Mouse (Mus musculus): ENCODE results near the gene Eif4g3. TPM values are rescaled to one million over a fixed set of nuclear protein-coding genes. Genes with fewer than 3 reads are reported as not detected.
"Not testable (repeated sequence)": the region's sequence is repeated elsewhere in the genome, so short reads cannot be mapped to it uniquely, and the experiment has no call there.

The Eif4g3 gene
- polyA plus RNA-seq, 1 experiment from 2014 or later = 27.7 TPM

GRCm38 (mm10) chr4:137963881-137964584 lies 28.8 kb upstream of the Eif4g3 start:
- ATAC-seq (ENCODE audit: insufficient read depth, low FRiP score, low read depth) = no peak
- Histone ChIP-seq H3K36me3 (peaks cover 42% of the 10 kb centered on the region), H3K27me3 (replicated peaks) (no peaks in the 10 kb centered on the region), H3K27ac (no peak overlapping the region), H3K9me3 (no peaks in the 10 kb centered on the region), H3K4me2 (no peak overlapping the region), H3K9ac (no peak overlapping the region), H3K4me1 (peaks cover 7% of the 10 kb centered on the region; the same call in 1 of the 2 replicates), H3K4me3 (replicated peaks) (no peak overlapping the region)
- 65% methylated on average over 9 of the region's 9 CpGs for WGBS

DNA sequence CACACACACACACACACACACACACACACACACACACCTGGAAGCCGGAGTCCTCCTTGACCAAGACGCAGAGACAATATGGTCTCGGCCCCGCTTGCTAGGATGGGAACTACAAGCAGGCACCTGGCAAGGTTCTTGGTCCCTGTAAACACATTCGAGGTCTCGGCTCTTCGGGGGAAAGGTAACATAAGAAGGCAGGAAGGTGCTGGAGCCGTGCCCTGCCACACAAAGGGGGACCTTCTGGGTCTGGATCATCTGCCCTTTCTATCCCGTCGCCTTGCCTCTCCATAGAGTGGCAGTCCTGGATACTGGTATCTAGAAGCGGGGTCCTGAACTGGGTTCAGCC lies 28.3 kb upstream of the Eif4g3 start:
- H3K4me1 ChIP-seq = peaks cover 7% of the 10 kb centered on the region; the same call in 1 of the 2 replicates
- ATAC-seq (ENCODE audit: insufficient read depth, low FRiP score, low read depth) = no peak

GRCm38 (mm10) chr4:137968203-137968602 lies 24.6 kb upstream of the Eif4g3 start:
- H3K36me3 ChIP-seq = peaks cover 15% of the 10 kb centered on the region; the same call in 1 of the 2 replicates

More for the DNA sequence above, 28.3 kb upstream of the Eif4g3 start:
- H3K4me2 ChIP-seq = no peak overlapping the region
- no peak overlapping the region for H3K27ac ChIP-seq
- H3K27me3 ChIP-seq (replicated peaks) = no peaks in the 10 kb centered on the region
- no peak overlapping the region for H3K9ac ChIP-seq
- H3K9me3 ChIP-seq = no peaks in the 10 kb centered on the region
- WGBS = 92% methylated on average over 11 of the region's 11 CpGs
- no peak overlapping the region for H3K4me3 ChIP-seq (replicated peaks)
- peaks cover 37% of the 10 kb centered on the region for H3K36me3 ChIP-seq

GRCm38 (mm10) chr4:137970623-137971199 lies 22.1 kb upstream of the Eif4g3 start:
- H3K36me3 ChIP-seq; H3K4me2 ChIP-seq; H3K27ac ChIP-seq; H3K4me1 ChIP-seq; H3K4me3 ChIP-seq (replicated peaks); H3K9me3 ChIP-seq; ATAC-seq (ENCODE audit: insufficient read depth, low FRiP score, low read depth); H3K9ac ChIP-seq; H3K27me3 ChIP-seq (replicated peaks): not testable (repeated sequence)
- no CpG with 5 or more reads among the region's 11 CpGs for WGBS

More at GRCm38 (mm10) chr4:137968203-137968602, 24.6 kb upstream of the Eif4g3 start:
- Histone ChIP-seq H3K4me1 (no peaks in the 10 kb centered on the region), H3K9me3 (no peaks in the 10 kb centered on the region), H3K27ac (no peak overlapping the region), H3K4me2 (no peak overlapping the region), H3K9ac (no peak overlapping the region), H3K4me3 (replicated peaks) (no peak overlapping the region), H3K27me3 (replicated peaks) (no peaks in the 10 kb centered on the region)
- ATAC-seq (ENCODE audit: insufficient read depth, low FRiP score, low read depth) = peak; percentile 50; the same call in 1 of the 2 replicates
- WGBS = 10% methylated on average over 9 of the region's 9 CpGs

GRCm38 (mm10) chr4:137974856-137975432 lies 17.9 kb upstream of the Eif4g3 start:
- ATAC-seq (ENCODE audit: insufficient read depth, low FRiP score, low read depth); H3K4me2 ChIP-seq; H3K36me3 ChIP-seq; H3K27ac ChIP-seq; H3K9ac ChIP-seq; H3K27me3 ChIP-seq (replicated peaks); H3K9me3 ChIP-seq; H3K4me3 ChIP-seq (replicated peaks); H3K4me1 ChIP-seq: not testable (repeated sequence)
- WGBS = no CpG with 5 or more reads among the region's 11 CpGs

DNA sequence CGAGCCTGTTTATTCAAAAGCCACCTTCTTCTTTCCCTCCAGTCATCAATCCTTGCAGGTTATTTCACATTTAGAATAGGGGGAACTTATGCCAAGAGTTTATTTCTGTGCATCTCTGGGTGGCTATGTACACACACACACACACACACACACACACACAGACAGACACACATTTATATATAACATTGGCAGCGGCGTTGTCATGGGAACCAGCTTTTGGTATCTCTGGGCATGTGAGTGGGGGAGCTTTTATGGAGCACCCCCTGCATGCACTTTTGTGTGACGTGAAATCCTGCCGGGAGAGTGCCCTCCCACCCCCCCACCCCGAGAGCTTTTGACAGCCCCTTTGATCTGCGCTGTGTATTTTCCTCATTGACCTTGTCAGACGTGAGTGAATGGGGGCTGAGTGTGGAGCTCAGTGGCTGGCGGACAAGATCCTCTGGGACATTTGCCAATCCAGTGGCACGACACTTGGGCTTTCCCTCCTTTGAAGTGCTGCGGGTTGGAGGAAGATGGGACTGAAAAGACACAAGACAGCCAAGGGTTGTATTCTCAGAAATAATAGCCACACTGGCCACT lies 13.7 kb upstream of the Eif4g3 start:
- not testable (repeated sequence) for H3K27ac ChIP-seq; H3K4me3 ChIP-seq (replicated peaks); H3K27me3 ChIP-seq (replicated peaks); H3K9me3 ChIP-seq; H3K4me1 ChIP-seq; H3K36me3 ChIP-seq; H3K4me2 ChIP-seq; H3K9ac ChIP-seq; ATAC-seq (ENCODE audit: insufficient read depth, low FRiP score, low read depth)
- WGBS = no CpG with 5 or more reads among the region's 11 CpGs

DNA sequence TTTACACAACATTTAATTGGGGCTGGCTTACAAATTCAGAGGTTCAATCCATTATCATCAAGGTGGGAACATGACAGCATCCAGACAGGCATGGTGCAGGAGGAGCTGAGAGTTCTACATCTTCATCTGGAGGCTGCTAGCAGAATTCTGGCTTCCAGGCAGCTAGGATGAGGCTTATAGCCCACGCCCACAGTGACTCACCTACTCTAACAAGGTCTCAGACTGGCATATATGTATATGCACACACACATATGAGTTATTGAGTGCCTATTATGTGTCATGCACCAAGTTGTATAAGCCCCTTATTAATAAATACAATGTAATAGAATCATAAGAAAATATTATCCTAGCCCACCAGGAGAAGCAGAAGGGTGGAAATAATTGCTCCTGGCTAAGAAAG lies 10.0 kb upstream of the Eif4g3 start:
- ATAC-seq (ENCODE audit: insufficient read depth, low FRiP score, low read depth) = no peak
- H3K4me3 ChIP-seq (replicated peaks) = no peak overlapping the region
- no peak overlapping the region for H3K27ac ChIP-seq
- H3K27me3 ChIP-seq (replicated peaks) = no peaks in the 10 kb centered on the region
- H3K9ac ChIP-seq = no peak overlapping the region
- WGBS = 76% methylated on average over 1 of the region's 1 CpGs
- H3K9me3 ChIP-seq = no peaks in the 10 kb centered on the region
- H3K4me1 ChIP-seq = no peaks in the 10 kb centered on the region; the same call in 1 of the 2 replicates
- H3K4me2 ChIP-seq = no peak overlapping the region
- no peaks in the 10 kb centered on the region for H3K36me3 ChIP-seq

GRCm38 (mm10) chr4:137984212-137984611 lies 8.6 kb upstream of the Eif4g3 start:
- Histone ChIP-seq H3K9ac (no peak overlapping the region), H3K9me3 (no peaks in the 10 kb centered on the region), H3K4me2 (no peak overlapping the region), H3K36me3 (no peaks in the 10 kb centered on the region), H3K27ac (no peak overlapping the region), H3K27me3 (replicated peaks) (no peaks in the 10 kb centered on the region), H3K4me3 (replicated peaks) (no peak overlapping the region), H3K4me1 (no peaks in the 10 kb centered on the region; the same call in 1 of the 2 replicates)
- no peak for ATAC-seq (ENCODE audit: insufficient read depth, low FRiP score, low read depth)
- 36% methylated on average over 10 of the region's 10 CpGs for WGBS

DNA sequence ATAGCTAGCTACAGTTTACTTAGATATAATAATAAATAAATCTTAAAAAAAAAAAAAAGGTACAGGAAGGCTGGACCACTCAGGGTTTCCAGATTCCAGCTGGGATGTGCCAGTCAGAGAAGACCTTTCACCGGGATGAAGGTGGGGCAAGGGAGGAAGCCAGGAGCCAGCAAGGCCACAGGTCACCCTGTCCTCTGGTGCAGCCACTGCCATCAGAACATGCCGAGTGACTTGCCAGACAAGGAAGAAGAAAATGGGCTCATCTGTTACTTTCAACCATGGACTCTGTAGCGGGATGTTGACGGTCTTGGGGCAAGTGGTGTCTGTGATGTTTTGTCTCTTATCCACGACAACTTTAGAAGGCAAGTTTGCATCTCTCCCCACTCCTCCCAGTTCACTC lies 8.1 kb upstream of the Eif4g3 start:
- 69% methylated on average over 5 of the region's 5 CpGs for WGBS
- Histone ChIP-seq H3K9ac (no peak overlapping the region), H3K4me2 (no peak overlapping the region), H3K27ac (no peak overlapping the region), H3K9me3 (no peaks in the 10 kb centered on the region), H3K4me1 (no peaks in the 10 kb centered on the region; the same call in 1 of the 2 replicates), H3K27me3 (replicated peaks) (no peaks in the 10 kb centered on the region), H3K36me3 (no peaks in the 10 kb centered on the region), H3K4me3 (replicated peaks) (no peak overlapping the region)
- no peak for ATAC-seq (ENCODE audit: insufficient read depth, low FRiP score, low read depth)

- no peak for ATAC-seq (ENCODE audit: insufficient read depth, low FRiP score, low read depth)
- no peaks in the 10 kb centered on the region for H3K9me3 ChIP-seq
- WGBS = 91% methylated on average over 5 of the region's 5 CpGs
- H3K9ac ChIP-seq = no peak overlapping the region
- H3K4me1 ChIP-seq = 0 out of 2 replicates have a peak, but pooled peaks cover 5% of the 10 kb centered on the region
- H3K27ac ChIP-seq = no peak overlapping the region
- no peaks in the 10 kb centered on the region for H3K36me3 ChIP-seq
- no peak overlapping the region for H3K4me2 ChIP-seq
- peaks cover 7% of the 10 kb centered on the region; the same call in 1 of the 2 replicates for H3K27me3 ChIP-seq (replicated peaks)
- no peak overlapping the region for H3K4me3 ChIP-seq (replicated peaks)
Measured at GRCm38 (mm10) chr4:137989426-137989825, 3.4 kb upstream of the Eif4g3 start.

DNA sequence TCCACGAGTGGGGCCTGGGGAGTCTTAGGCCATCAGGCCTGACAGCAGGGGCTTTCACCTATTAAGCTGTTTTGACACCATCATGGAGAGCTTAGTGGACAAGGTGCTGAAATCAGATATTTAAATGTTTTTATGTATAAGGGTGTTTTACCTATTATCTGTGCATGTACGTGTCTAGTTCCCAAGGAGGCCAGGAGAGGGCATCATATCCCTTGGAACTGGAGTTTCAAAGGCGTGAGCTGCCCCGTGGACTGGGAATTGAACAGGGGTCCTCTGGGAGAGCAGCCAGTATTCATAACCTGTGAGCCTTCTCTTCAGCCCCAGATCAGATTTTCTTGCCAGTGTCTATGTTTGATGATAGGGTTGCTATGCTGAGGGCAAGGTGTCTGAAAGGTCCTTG lies 2.4 kb upstream of the Eif4g3 start:
- Histone ChIP-seq H3K36me3 (no peaks in the 10 kb centered on the region), H3K4me1 (peaks cover 13% of the 10 kb centered on the region), H3K4me3 (replicated peaks) (no peak overlapping the region), H3K9me3 (no peaks in the 10 kb centered on the region), H3K27ac (no peak overlapping the region), H3K27me3 (replicated peaks) (peaks cover 7% of the 10 kb centered on the region; the same call in 1 of the 2 replicates), H3K9ac (no peak overlapping the region), H3K4me2 (no peak overlapping the region)
- 80% methylated on average over 4 of the region's 4 CpGs for WGBS
- ATAC-seq (ENCODE audit: insufficient read depth, low FRiP score, low read depth) = no peak

DNA sequence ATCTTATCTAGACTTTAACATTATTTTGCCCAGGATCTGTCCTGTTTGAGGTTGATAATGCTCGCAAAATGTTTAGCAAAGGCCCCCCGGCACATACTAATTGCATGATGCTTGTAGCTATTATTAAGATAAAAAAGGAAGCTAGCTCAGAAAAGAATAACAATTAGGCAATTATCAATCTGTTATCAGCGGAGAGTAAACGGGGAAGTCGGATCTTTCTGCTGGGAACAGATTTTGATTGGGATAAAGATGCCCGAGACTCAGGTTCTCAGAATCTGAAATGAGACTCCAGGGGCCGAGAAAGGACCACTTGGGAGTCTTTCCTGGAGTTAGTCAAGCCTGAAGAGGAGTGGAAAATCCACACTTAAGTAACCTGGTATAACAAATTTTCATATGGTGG lies 1.6 kb upstream of the Eif4g3 start:
- H3K9ac ChIP-seq = no peak overlapping the region
- H3K27me3 ChIP-seq (replicated peaks) = peaks cover 7% of the 10 kb centered on the region; the same call in 1 of the 2 replicates
- WGBS = 68% methylated on average over 7 of the region's 7 CpGs
- no peaks in the 10 kb centered on the region for H3K9me3 ChIP-seq
- H3K4me1 ChIP-seq = peaks cover 20% of the 10 kb centered on the region
- no peak overlapping the region for H3K27ac ChIP-seq
- H3K36me3 ChIP-seq = peaks cover under 1% of the 10 kb centered on the region; the same call in 1 of the 2 replicates
- no peak overlapping the region for H3K4me3 ChIP-seq (replicated peaks)
- ATAC-seq (ENCODE audit: insufficient read depth, low FRiP score, low read depth) = no peak
- no peak overlapping the region for H3K4me2 ChIP-seq
